Mouse (Mus musculus) cerebellum, adult 2 months (tissue): ENCODE data around the gene Msi2.

ENCODE experiments used
- CTCF ChIP-seq: fragments of 200-500 bp; IDR thresholded peaks from 2 replicates; pipeline ENCODE4 v1.5.1; 2011; ENCODE audit warnings: low read depth, mild to moderate bottlenecking, control low read depth, low read length, moderate library complexity, borderline replicate concordance; ENCODE audit not compliant: insufficient read depth
- POLR2A ChIP-seq: fragments of 200-500 bp; IDR thresholded peaks from 2 replicates; pipeline ENCODE4 v1.6.1; 2011; ENCODE audit warnings: low read length, control low read depth, borderline replicate concordance; ENCODE audit not compliant: insufficient read depth

DNA sequence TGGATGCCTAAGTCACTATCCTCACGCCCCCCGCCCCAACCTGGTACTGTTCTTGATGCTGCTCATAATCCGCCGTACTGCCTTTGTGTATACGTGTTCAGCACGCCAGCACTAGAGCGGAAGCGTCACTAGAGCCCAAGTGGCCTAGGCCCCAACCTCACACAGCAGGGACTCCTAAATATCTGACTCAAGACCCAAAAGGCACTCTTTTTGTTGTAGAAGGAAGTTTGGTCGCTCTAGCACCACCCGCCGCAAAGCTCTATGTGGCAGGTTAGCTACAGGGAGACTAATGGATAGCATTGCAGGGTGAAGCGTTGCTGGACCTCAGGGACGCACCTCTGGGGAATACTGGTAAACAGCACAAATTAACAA is 168.8 kb downstream of the Msi2 start:
- TF ChIP-seq POLR2A (no peak), CTCF (no peak)
